Mouse (Mus musculus): ENCODE data around the gene Eif2ak1.

Gene Eif2ak1

GRCm38 (mm10) chr5:143948361-143948760 is 130.8 kb downstream of the Eif2ak1 start:
- no peak for DNase-seq (ENCODE audit: low spot score)

GRCm38 (mm10) chr5:143950016-143950415 is 132.4 kb downstream of the Eif2ak1 start:
- DNase-seq (ENCODE audit: low spot score) = no peak

Measured in ovary, postnatal 14 days (tissue).